Mouse (Mus musculus): ENCODE data around the gene Ptrh1. TPM values are rescaled to one million over a fixed set of nuclear protein-coding genes. Genes with fewer than 3 reads are reported as not detected.

The Ptrh1 gene
- polyA plus RNA-seq, 1 experiment: 65.8 TPM

DNA sequence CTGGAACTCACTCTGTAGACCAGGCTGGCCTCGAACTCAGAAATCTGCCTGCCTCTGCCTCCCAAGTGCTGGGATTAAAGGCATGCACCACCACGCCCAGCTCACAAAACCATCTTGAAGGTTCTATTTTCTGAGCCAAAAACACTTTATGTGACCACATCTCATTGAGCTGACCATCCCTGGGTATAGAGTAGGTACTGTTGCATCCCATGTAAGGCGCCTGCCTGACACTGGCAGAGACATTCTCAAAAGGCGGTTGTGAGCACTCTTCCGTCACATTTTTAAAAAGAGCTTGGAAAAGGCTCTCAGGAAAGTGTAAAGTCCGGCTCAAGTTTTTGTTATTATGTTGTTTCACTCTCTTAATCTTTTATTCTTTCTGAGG, 18.9 kb upstream of the Ptrh1 start:
- Histone ChIP-seq H3K36me3 (ENCODE audit: control insufficient read depth, insufficient read depth, low read length) (peaks cover 19% of the 10 kb centered on the region), H3K27me3 (ENCODE audit: control insufficient read depth, insufficient read depth, low read length) (no peaks in the 10 kb centered on the region), H3K27ac (ENCODE audit: insufficient read depth, low read depth, low read length) (no peak overlapping the region), H3K4me3 (ENCODE audit: low read depth, low read length) (no peak overlapping the region), H3K4me1 (ENCODE audit: control insufficient read depth, insufficient read depth, insufficient read length, low read length) (no peaks in the 10 kb centered on the region)
- TF ChIP-seq CTCF (IDR thresholded peaks at IDR 0.05; ENCODE audit: extremely low read depth, insufficient read length, insufficient replicate concordance, low read depth, low read length): no peak
- no peak for TF ChIP-seq POLR2A (IDR thresholded peaks at IDR 0.05; ENCODE audit: low read depth, low read length)
- 32% methylated on average over 6 of the region's 6 CpGs for WGBS

DNA sequence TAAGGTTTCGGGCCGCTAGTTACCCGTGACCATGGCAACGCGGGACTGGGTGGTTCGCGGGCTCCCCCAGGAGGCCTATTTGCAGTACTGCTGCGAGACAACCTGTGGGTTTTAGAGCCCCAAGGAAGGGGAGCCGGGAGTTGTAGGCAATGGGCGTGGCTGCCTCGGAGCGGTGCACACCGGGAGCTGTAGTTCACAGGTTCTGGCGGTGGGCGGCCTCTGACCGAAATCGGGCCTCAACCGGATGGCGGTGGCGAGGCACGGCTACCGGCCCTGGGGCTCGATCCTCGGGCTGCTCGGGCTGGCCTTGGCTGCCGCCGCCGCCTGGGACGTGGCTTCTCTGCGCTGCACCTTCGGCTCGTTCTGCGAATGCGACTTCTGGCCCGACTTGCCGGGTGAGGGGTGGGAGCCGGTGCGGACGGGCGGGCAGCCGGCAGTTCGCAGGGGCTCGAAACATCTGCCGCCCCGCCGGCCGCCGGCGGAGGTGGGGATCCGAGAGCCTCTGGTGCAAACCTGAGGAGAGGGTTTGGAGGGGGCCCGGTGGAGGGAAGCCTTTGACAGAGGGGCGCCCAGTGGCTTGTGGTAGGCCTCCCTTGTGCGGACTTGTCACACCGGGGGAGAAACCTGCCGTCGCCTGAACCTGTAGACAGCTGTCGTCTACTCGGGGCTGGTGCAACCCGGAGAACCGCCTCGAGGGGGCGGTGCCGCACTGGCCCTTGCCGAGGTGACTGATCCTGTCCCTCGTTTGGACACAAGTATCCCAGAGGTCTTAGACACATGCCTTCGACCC, 18.3 kb upstream of the Ptrh1 start, which contains the start of gene Tor2a:
Gene Tor2a (plus strand): TSS at position 179 of the 790 bp plus-strand sequence.
- Histone ChIP-seq H3K4me1 (ENCODE audit: control insufficient read depth, insufficient read depth, insufficient read length, low read length) (no peaks in the 10 kb centered on the region), H3K27me3 (ENCODE audit: control insufficient read depth, insufficient read depth, low read length) (no peaks in the 10 kb centered on the region), H3K36me3 (ENCODE audit: control insufficient read depth, insufficient read depth, low read length) (peaks cover 24% of the 10 kb centered on the region), H3K27ac (ENCODE audit: insufficient read depth, low read depth, low read length) (peak within 1 kb of the TSS; percentile 77), H3K4me3 (ENCODE audit: low read depth, low read length) (peak within 1 kb of the TSS; percentile 87)
- peak; percentile 97 for TF ChIP-seq CTCF (IDR thresholded peaks at IDR 0.05; ENCODE audit: extremely low read depth, insufficient read length, insufficient replicate concordance, low read depth, low read length)
- peak; percentile 44 for TF ChIP-seq POLR2A (IDR thresholded peaks at IDR 0.05; ENCODE audit: low read depth, low read length)
- WGBS: under 1% methylated on average over 66 of the region's 66 CpGs

DNA sequence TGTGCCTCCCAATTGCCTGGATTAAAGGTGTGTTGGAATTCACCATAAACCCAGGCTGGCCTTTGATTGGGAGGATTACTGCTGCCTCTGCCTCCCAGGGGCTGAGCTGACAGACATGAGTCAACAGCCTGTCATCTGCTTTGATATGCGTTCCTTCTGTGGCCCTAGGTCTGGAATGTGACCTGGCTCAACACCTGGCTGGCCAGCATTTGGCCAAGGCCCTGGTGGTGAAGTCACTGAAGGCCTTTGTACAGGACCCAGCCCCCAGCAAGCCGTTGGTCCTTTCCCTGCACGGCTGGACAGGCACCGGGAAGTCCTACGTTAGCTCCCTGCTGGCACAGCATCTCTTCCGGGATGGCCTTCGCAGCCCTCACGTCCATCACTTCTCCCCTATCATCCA, 17.1 kb upstream of the Ptrh1 start:
- H3K36me3 ChIP-seq (ENCODE audit: control insufficient read depth, insufficient read depth, low read length): peaks cover 31% of the 10 kb centered on the region
- no peaks in the 10 kb centered on the region for H3K27me3 ChIP-seq (ENCODE audit: control insufficient read depth, insufficient read depth, low read length)
- peak overlapping the region; percentile 33; the same call in 1 of the 2 replicates for H3K27ac ChIP-seq (ENCODE audit: insufficient read depth, low read depth, low read length)
- TF ChIP-seq POLR2A (IDR thresholded peaks at IDR 0.05; ENCODE audit: low read depth, low read length): no peak
- TF ChIP-seq CTCF (IDR thresholded peaks at IDR 0.05; ENCODE audit: extremely low read depth, insufficient read length, insufficient replicate concordance, low read depth, low read length): no peak
- WGBS: 83% methylated on average over 8 of the region's 8 CpGs
- no peak overlapping the region for H3K4me3 ChIP-seq (ENCODE audit: low read depth, low read length)
- H3K4me1 ChIP-seq (ENCODE audit: control insufficient read depth, insufficient read depth, insufficient read length, low read length): no peaks in the 10 kb centered on the region

DNA sequence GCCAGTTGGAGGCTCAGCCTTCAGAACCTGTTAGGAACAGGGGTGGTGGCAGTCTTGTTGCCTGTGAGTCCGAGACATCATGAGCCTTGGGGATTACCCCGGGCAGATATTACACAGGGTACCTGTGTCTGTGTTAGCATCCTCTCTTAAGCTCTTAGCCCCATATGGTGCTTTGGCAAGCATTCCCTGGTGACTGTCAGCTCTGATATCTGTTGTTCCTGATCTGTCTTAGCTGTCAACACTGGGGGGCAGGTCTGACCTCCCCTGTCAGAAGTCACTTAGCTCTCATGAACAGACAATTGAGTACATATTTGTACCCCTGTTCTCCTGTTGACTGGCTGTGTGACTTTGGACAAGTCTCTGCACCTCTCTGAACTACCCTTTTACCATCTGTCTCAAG, 16.6 kb upstream of the Ptrh1 start:
- 85% methylated on average over 2 of the region's 2 CpGs for WGBS
- Histone ChIP-seq H3K4me1 (ENCODE audit: control insufficient read depth, insufficient read depth, insufficient read length, low read length) (no peaks in the 10 kb centered on the region), H3K4me3 (ENCODE audit: low read depth, low read length) (no peak overlapping the region), H3K36me3 (ENCODE audit: control insufficient read depth, insufficient read depth, low read length) (peaks cover 31% of the 10 kb centered on the region), H3K27ac (ENCODE audit: insufficient read depth, low read depth, low read length) (peak overlapping the region; percentile 33; the same call in 1 of the 2 replicates), H3K27me3 (ENCODE audit: control insufficient read depth, insufficient read depth, low read length) (no peaks in the 10 kb centered on the region)
- TF ChIP-seq CTCF (IDR thresholded peaks at IDR 0.05; ENCODE audit: extremely low read depth, insufficient read length, insufficient replicate concordance, low read depth, low read length) (no peak), POLR2A (IDR thresholded peaks at IDR 0.05; ENCODE audit: low read depth, low read length) (no peak)

DNA sequence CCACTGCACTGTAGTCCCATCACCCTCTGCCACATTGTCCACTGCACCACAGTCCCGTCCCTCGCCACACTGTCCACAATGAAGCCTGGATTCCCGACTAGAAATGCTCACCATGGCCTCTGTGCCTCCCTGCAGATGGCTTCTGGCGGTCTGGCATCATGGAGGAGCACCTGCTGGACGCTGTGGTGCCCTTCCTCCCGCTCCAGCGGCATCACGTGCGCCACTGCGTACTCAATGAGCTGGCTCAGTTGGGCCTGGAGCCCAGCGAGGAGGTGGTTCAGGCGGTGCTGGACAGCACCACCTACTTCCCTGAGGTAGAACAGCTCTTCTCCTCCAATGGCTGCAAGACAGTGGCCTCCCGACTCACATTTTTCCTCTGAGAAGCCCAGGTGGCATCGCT, 14.2 kb upstream of the Ptrh1 start:
- 94% methylated on average over 14 of the region's 14 CpGs for WGBS
- H3K36me3 ChIP-seq (ENCODE audit: control insufficient read depth, insufficient read depth, low read length): peaks cover 31% of the 10 kb centered on the region
- H3K27me3 ChIP-seq (ENCODE audit: control insufficient read depth, insufficient read depth, low read length): no peaks in the 10 kb centered on the region
- TF ChIP-seq POLR2A (IDR thresholded peaks at IDR 0.05; ENCODE audit: low read depth, low read length) (no peak), CTCF (IDR thresholded peaks at IDR 0.05; ENCODE audit: extremely low read depth, insufficient read length, insufficient replicate concordance, low read depth, low read length) (no peak)
- no peak overlapping the region for H3K27ac ChIP-seq (ENCODE audit: insufficient read depth, low read depth, low read length)
- no peak overlapping the region for H3K4me3 ChIP-seq (ENCODE audit: low read depth, low read length)
- no peaks in the 10 kb centered on the region for H3K4me1 ChIP-seq (ENCODE audit: control insufficient read depth, insufficient read depth, insufficient read length, low read length)

DNA sequence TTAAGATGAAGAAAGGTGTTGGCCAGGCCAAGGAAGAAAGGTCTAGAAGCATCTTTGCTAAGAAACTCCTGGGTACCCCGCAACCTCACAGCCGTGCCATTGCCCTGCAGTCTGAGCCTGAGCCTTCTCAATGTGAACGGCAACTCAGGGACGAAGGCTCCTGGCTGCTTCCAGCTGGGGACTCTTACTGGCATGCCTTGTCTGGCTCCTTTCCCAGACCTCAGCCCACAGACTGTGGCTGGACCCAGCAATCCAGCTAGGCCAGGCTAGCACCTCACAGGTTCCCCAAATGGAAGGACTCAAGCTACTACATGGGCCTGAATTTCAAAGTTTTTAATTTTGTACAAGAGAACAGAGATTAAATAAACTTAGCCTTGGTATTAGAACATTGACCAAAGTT, 13.7 kb upstream of the Ptrh1 start:
- WGBS: 85% methylated on average over 4 of the region's 4 CpGs
- Histone ChIP-seq H3K27me3 (ENCODE audit: control insufficient read depth, insufficient read depth, low read length) (no peaks in the 10 kb centered on the region), H3K4me1 (ENCODE audit: control insufficient read depth, insufficient read depth, insufficient read length, low read length) (no peaks in the 10 kb centered on the region), H3K4me3 (ENCODE audit: low read depth, low read length) (no peak overlapping the region), H3K27ac (ENCODE audit: insufficient read depth, low read depth, low read length) (no peak overlapping the region), H3K36me3 (ENCODE audit: control insufficient read depth, insufficient read depth, low read length) (peaks cover 31% of the 10 kb centered on the region)
- TF ChIP-seq POLR2A (IDR thresholded peaks at IDR 0.05; ENCODE audit: low read depth, low read length): no peak
- TF ChIP-seq CTCF (IDR thresholded peaks at IDR 0.05; ENCODE audit: extremely low read depth, insufficient read length, insufficient replicate concordance, low read depth, low read length): no peak

DNA sequence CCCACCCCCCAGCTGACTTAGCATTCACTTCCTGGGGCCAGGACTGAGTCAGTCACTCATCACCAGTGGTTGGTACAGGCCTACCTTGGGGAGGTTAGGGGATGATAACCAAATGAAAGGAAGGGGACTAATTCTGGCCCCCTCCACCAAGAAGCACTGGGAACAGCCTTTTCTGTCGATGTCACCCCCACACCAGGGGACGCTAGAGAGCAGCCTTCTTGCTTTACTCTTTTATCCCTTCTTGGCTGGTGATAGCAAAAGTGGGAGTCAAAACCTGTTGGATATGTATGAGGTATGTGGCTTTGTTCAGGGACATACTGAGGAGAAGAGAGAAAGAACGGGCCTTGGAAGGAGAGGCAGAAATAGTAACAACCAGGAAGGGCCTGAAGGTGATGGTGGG, 12.2 kb upstream of the Ptrh1 start:
- Histone ChIP-seq H3K36me3 (ENCODE audit: control insufficient read depth, insufficient read depth, low read length) (peaks cover 31% of the 10 kb centered on the region), H3K4me1 (ENCODE audit: control insufficient read depth, insufficient read depth, insufficient read length, low read length) (no peaks in the 10 kb centered on the region), H3K27me3 (ENCODE audit: control insufficient read depth, insufficient read depth, low read length) (no peaks in the 10 kb centered on the region), H3K4me3 (ENCODE audit: low read depth, low read length) (no peak overlapping the region), H3K27ac (ENCODE audit: insufficient read depth, low read depth, low read length) (no peak overlapping the region)
- no peak for TF ChIP-seq POLR2A (IDR thresholded peaks at IDR 0.05; ENCODE audit: low read depth, low read length)
- peak; percentile 44; the same call in 1 of the 2 replicates for TF ChIP-seq CTCF (IDR thresholded peaks at IDR 0.05; ENCODE audit: extremely low read depth, insufficient read length, insufficient replicate concordance, low read depth, low read length)
- 78% methylated on average over 3 of the region's 3 CpGs for WGBS
